Mouse (Mus musculus): Measurements from ENCODE around the gene Exosc8. TPM values are rescaled to one million over a fixed set of nuclear protein-coding genes. Genes with fewer than 3 reads are reported as not detected.

Exosc8 gene
- 7.9 TPM for polyA plus RNA-seq (2015; fragmentation: Illumina TruSeq; extraction: RNeasy Lipid Tissue Mini Kit (QIAGEN cat#74804); ENCODE audit: insufficient read depth, low read depth, low replicate concordance)

GRCm38 (mm10) chr3:54735247-54736046 is at the start of gene Exosc8, which contains the start of gene Alg5:
TSS of gene Exosc8 (minus strand) at chr3:54735393.
TSS of gene Alg5 (plus strand) at chr3:54735539.

GRCm38 (mm10) chr3:54755145-54756041 is 20.2 kb upstream of the Exosc8 start, which contains the start of gene Smad9:
TSS of gene Smad9 (plus strand) at chr3:54755582.

GRCm38 (mm10) chr3:54714253-54714652 is 20.9 kb downstream of the Exosc8 start, which contains the start of gene Gm21958:
TSS of gene Gm21958 (minus strand) at chr3:54714353.

GRCm38 (mm10) chr3:54692202-54693055 is 42.8 kb downstream of the Exosc8 start, which contains the start of gene Supt20:
TSS of gene Supt20 (plus strand) at chr3:54692807.

Other genes with a start within 250 kb of the Exosc8 start
- 15.9 TPM for gene Supt20, start 42.6 kb downstream of the Exosc8 start, polyA plus RNA-seq (2015; fragmentation: Illumina TruSeq; extraction: RNeasy Lipid Tissue Mini Kit (QIAGEN cat#74804); ENCODE audit: insufficient read depth, low read depth, low replicate concordance)
- not detected for gene Gm21958, start 21.0 kb downstream of the Exosc8 start, polyA plus RNA-seq (2015; fragmentation: Illumina TruSeq; extraction: RNeasy Lipid Tissue Mini Kit (QIAGEN cat#74804); ENCODE audit: insufficient read depth, low read depth, low replicate concordance)
- 14.3 TPM for gene Alg5, start 146 bp upstream of the Exosc8 start, polyA plus RNA-seq (2015; fragmentation: Illumina TruSeq; extraction: RNeasy Lipid Tissue Mini Kit (QIAGEN cat#74804); ENCODE audit: insufficient read depth, low read depth, low replicate concordance)
- 0.18 TPM for gene Smad9, start 20.2 kb upstream of the Exosc8 start, polyA plus RNA-seq (2015; fragmentation: Illumina TruSeq; extraction: RNeasy Lipid Tissue Mini Kit (QIAGEN cat#74804); ENCODE audit: insufficient read depth, low read depth, low replicate concordance)
- 5.7 TPM for gene Rfxap, start 72.4 kb upstream of the Exosc8 start, polyA plus RNA-seq (2015; fragmentation: Illumina TruSeq; extraction: RNeasy Lipid Tissue Mini Kit (QIAGEN cat#74804); ENCODE audit: insufficient read depth, low read depth, low replicate concordance)
- not detected for gene Sertm1, start 180.5 kb upstream of the Exosc8 start, polyA plus RNA-seq (2015; fragmentation: Illumina TruSeq; extraction: RNeasy Lipid Tissue Mini Kit (QIAGEN cat#74804); ENCODE audit: insufficient read depth, low read depth, low replicate concordance)